8 mouse cellular contexts compared by ENCODE assay signal in the genomic region with DNA sequence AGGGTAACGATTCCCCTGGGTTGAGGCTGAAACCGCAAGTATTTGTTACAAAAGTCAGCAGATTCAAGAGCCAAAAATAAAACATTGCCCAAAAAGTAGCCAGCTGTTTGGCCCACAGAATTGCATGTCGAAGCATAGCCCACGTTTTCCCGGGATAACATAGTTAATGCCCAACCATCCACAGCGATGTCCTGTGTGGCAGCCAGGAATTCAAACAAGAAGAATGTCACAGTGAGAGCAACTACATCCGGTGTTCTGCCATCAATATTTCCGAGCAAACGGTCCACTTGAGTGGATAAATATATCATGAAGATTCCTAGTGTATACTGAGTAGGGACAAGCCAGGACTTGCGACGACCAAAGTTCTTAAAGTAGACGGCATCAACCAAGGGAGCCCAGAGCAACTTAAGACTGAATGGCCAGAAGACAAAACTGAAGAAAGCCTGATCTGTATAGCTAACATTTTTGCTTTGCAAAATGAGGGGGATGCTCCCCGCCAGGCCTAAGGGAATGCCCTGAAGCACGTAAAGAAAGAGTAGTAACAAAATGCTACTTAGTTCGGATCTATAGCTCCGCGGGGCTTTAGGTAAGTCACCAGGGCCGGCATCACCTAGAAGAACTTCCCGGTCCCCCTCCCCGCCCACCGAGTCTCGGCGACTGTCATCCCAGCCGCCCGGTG. TPM values are rescaled to one million over a fixed set of nuclear protein-coding genes. Genes with fewer than 3 reads are reported as not detected.
A peak's percentile ranks its signal among the peaks of the same experiment; 100 is the strongest.
DNase-seq lines count a peak whose midpoint lies in the region; ATAC-seq and TF ChIP-seq lines count a peak whose summit lies in the region.

No protein-coding gene starts in this region.

- no peaks in the 10 kb centered on the region for H3K9me3 ChIP-seq in hindbrain, embryonic 12.5 days (replicated peaks)
- no peaks in the 10 kb centered on the region for H3K9me3 ChIP-seq in limb, embryonic 14.5 days (ENCODE audit: control insufficient read depth, low read length)

- H3K4me1 ChIP-seq in thymus, adult 2 months (replicated peaks; ENCODE audit: control insufficient read depth, insufficient read depth, low read length), result peaks cover 3% of the 10 kb centered on the region; the same call in 1 of the 2 replicates
- H3K4me1 ChIP-seq in hindbrain, embryonic 12.5 days, result peaks cover 23% of the 10 kb centered on the region
- peaks cover 20% of the 10 kb centered on the region for H3K4me1 ChIP-seq in limb, embryonic 14.5 days (ENCODE audit: control insufficient read depth, insufficient read depth, low read length)

- WGBS in thymus, adult 2 months, result 5% methylated on average over 25 of the region's 25 CpGs
- WGBS in hindbrain, embryonic 12.5 days, result 10% methylated on average over 25 of the region's 25 CpGs
- 5% methylated on average over 25 of the region's 25 CpGs for whole genome bisulfite sequencing in limb, embryonic 14.5 days

- TF ChIP-seq CTCF in thymus, adult 2 months (IDR thresholded peaks at IDR 0.05; ENCODE audit: borderline replicate concordance, control insufficient read depth, extremely low read depth, insufficient read depth, low read length, poor library complexity), result no peak

- H3K27me3 ChIP-seq in thymus, adult 2 months (ENCODE audit: control insufficient read depth, insufficient read depth, low read length), result no peaks in the 10 kb centered on the region
- peaks cover 10% of the 10 kb centered on the region; the same call in 1 of the 2 replicates for H3K27me3 ChIP-seq in hindbrain, embryonic 12.5 days
- H3K27me3 ChIP-seq in limb, embryonic 14.5 days (ENCODE audit: control insufficient read depth, insufficient read depth, low read length), result no peaks in the 10 kb centered on the region
- no peaks in the 10 kb centered on the region for H3K27me3 ChIP-seq in myocyte (ENCODE audit: control insufficient read depth, insufficient read depth, insufficient read length)

- ATAC-seq in CD4-positive, CD25-positive, alpha-beta regulatory T cell, adult 4 months, result no peak
- ATAC-seq in hindbrain, embryonic 12.5 days (ENCODE audit: low FRiP score), result no peak
- no peak for ATAC-seq in limb, embryonic 14.5 days (ENCODE audit: low FRiP score, low read depth)

- H3ac ChIP-seq in myocyte (ENCODE audit: control insufficient read depth, insufficient read length), result peak overlapping the region; percentile 51

- no peaks in the 10 kb centered on the region for H3K36me3 ChIP-seq in thymus, adult 2 months (ENCODE audit: control insufficient read depth, insufficient read depth, low read length)
- no peaks in the 10 kb centered on the region for H3K36me3 ChIP-seq in hindbrain, embryonic 12.5 days
- H3K36me3 ChIP-seq in limb, embryonic 14.5 days (ENCODE audit: control insufficient read depth, insufficient read depth, low read length), result peaks cover 3% of the 10 kb centered on the region; the same call in 1 of the 2 replicates
- H3K36me3 ChIP-seq in myocyte (ENCODE audit: control insufficient read depth, insufficient read depth), result no peaks in the 10 kb centered on the region

- TF ChIP-seq POLR2A in thymus, adult 2 months (IDR thresholded peaks at IDR 0.05; ENCODE audit: control insufficient read depth, extremely low read depth, insufficient read depth, low read length, poor library complexity), result no peak
- TF ChIP-seq POLR2A in limb, embryonic 14.5 days (IDR thresholded peaks at IDR 0.05; ENCODE audit: borderline replicate concordance, extremely low read depth, insufficient read depth, insufficient read length), result no peak
- no peak for TF ChIP-seq POLR2A in myocyte (IDR thresholded peaks at IDR 0.05; ENCODE audit: insufficient read length, low read depth)

- peak overlapping the region; percentile 72 for H3K4me2 ChIP-seq in hindbrain, embryonic 12.5 days (replicated peaks)
- H3K4me2 ChIP-seq in limb, embryonic 14.5 days (replicated peaks; ENCODE audit: low read depth, low read length, severe bottlenecking), result peak overlapping the region; percentile 76
- peak overlapping the region; percentile 90 for H3K4me2 ChIP-seq in myocyte (ENCODE audit: low read depth)

- peak overlapping the region; percentile 12; the same call in 1 of the 2 replicates for H3K27ac ChIP-seq in thymus, adult 2 months (ENCODE audit: control insufficient read depth, insufficient read depth, low read length)
- peak overlapping the region; percentile 88 for H3K27ac ChIP-seq in hindbrain, embryonic 12.5 days
- H3K27ac ChIP-seq in limb, embryonic 14.5 days (replicated peaks; ENCODE audit: low read depth, low read length), result peak overlapping the region; percentile 85

- H3K4me3 ChIP-seq in thymus, adult 2 months (ENCODE audit: control insufficient read depth, insufficient read depth, low read length), result peak overlapping the region; percentile 63
- peak overlapping the region; percentile 71 for H3K4me3 ChIP-seq in hindbrain, embryonic 12.5 days
- H3K4me3 ChIP-seq in limb, embryonic 14.5 days (replicated peaks; ENCODE audit: low read length), result peak overlapping the region; percentile 90
- H3K4me3 ChIP-seq in myocyte, result peak overlapping the region; percentile 94

- peak; percentile 34 for DNase-seq in CD4-positive, CD25-positive, alpha-beta regulatory T cell, adult 2 months (ENCODE audit: low read depth, low spot score)
- peak; percentile 5 for DNase-seq in thymus, adult 2 months
- DNase-seq in thymus, adult 18-20 months, result no peak
- no peak for DNase-seq in limb, embryonic 14.5 days (ENCODE audit: low spot score)
- DNase-seq in testis, postnatal 14 days (ENCODE audit: low spot score), result no peak

- peaks cover 38% of the 10 kb centered on the region for H3K79me2 ChIP-seq in myocyte (ENCODE audit: control insufficient read depth, insufficient read depth)

- H3K9ac ChIP-seq in hindbrain, embryonic 12.5 days, result peak overlapping the region; percentile 81
- peak overlapping the region; percentile 84 for H3K9ac ChIP-seq in limb, embryonic 14.5 days (ENCODE audit: low read depth, low read length, severe bottlenecking)

TF ChIP-seq in myocyte, 11 proteins besides CTCF, POLR2A, EP300 and RAD21:
- TF ChIP-seq MAX (IDR thresholded peaks at IDR 0.05; ENCODE audit: low read depth) (no peak), E2F4 (IDR thresholded peaks at IDR 0.05; ENCODE audit: insufficient read depth) (no peak), MYOD1 (IDR thresholded peaks at IDR 0.05; ENCODE audit: control insufficient read depth in 1 of 3, insufficient read length in 2 of 3, low read depth in 2 of 3) (no peak), REST (IDR thresholded peaks at IDR 0.05; ENCODE audit: insufficient read depth, insufficient read length) (no peak), CEBPB (IDR thresholded peaks at IDR 0.05; ENCODE audit: insufficient read depth, poor library complexity, severe bottlenecking) (0 out of 2 replicates have a peak, but pooled peaks have one; percentile 32), TCF12 (IDR thresholded peaks at IDR 0.05; ENCODE audit: insufficient read depth, poor library complexity, severe bottlenecking) (no peak), TCF3 (IDR thresholded peaks at IDR 0.05; ENCODE audit: insufficient read length, low read depth) (no peak), USF1 (IDR thresholded peaks at IDR 0.05; ENCODE audit: low read depth) (no peak), SRF (IDR thresholded peaks at IDR 0.05; ENCODE audit: control insufficient read depth, insufficient read length, low read depth) (no peak), POLR2AphosphoS2 (IDR thresholded peaks at IDR 0.05; ENCODE audit: insufficient read length, low read depth) (no peak), MYOG (IDR thresholded peaks at IDR 0.05; ENCODE audit: control insufficient read depth in 1 of 3, insufficient read depth in 1 of 3, insufficient read length in 2 of 3, low read depth in 2 of 3) (peak in 1 of 3 experiments; percentile 21)
TF ChIP-seq in myocyte: peak in this region for 2.

RNA-seq across cellular contexts. Expression of gene Slc33a1, which starts 1.0 kb away (rescaled TPM):
- polyA plus RNA-seq in CD4-positive, CD25-positive, alpha-beta regulatory T cell, adult 4 months (2017; shearing (Covaris generic)), result 1 to 10 TPM; 8.0 to 8.1 TPM
- polyA plus RNA-seq in thymus, adult 2 months (2012; rRNA removed), result 17.1 and 17.9 TPM in 2 replicates
- polyA plus RNA-seq in hindbrain, embryonic 12.5 days (2016; fragmentation: Nextera tagmentation; extraction: Ambion mirVana), result 14.4 and 15.3 TPM in 2 replicates
- 12.4 and 14.7 TPM in 2 replicates for polyA plus RNA-seq in limb, embryonic 14.5 days (2012; rRNA removed)
- 14.7 and 16.2 TPM in 2 replicates for polyA plus RNA-seq in limb, embryonic 14.5 days (2014; fragmentation: Nextera tagmentation; extraction: Ambion mirVana)
- polyA plus RNA-seq in myocyte (2012; fragmentation: generic; extraction: Trizol), result 8.4 TPM

RNA-seq across cellular contexts. Expression of gene Gmps, which starts 12.3 kb away (rescaled TPM):
- 10 to 100 TPM; 30.2 to 33.1 TPM for polyA plus RNA-seq in CD4-positive, CD25-positive, alpha-beta regulatory T cell, adult 4 months (2017; shearing (Covaris generic))
- polyA plus RNA-seq in thymus, adult 2 months (2012; rRNA removed), result 4.2 and 4.6 TPM in 2 replicates
- 52.6 and 54.7 TPM in 2 replicates for polyA plus RNA-seq in hindbrain, embryonic 12.5 days (2016; fragmentation: Nextera tagmentation; extraction: Ambion mirVana)
- 14.0 and 15.2 TPM in 2 replicates for polyA plus RNA-seq in limb, embryonic 14.5 days (2012; rRNA removed)
- 41.8 and 44.2 TPM in 2 replicates for polyA plus RNA-seq in limb, embryonic 14.5 days (2014; fragmentation: Nextera tagmentation; extraction: Ambion mirVana)
- polyA plus RNA-seq in myocyte (2012; fragmentation: generic; extraction: Trizol), result 7.2 TPM

RNA-seq across cellular contexts. Expression of gene E130311K13Rik, which starts 34.3 kb away (rescaled TPM):
- polyA plus RNA-seq in CD4-positive, CD25-positive, alpha-beta regulatory T cell, adult 4 months (2017; shearing (Covaris generic)), result 10 to 100 TPM in 1 of 2 experiments, 1 to 10 TPM in 1; 9.3 to 13.4 TPM
- polyA plus RNA-seq in thymus, adult 2 months (2012; rRNA removed), result 1.7 and 2.3 TPM in 2 replicates
- 4.3 and 4.8 TPM in 2 replicates for polyA plus RNA-seq in hindbrain, embryonic 12.5 days (2016; fragmentation: Nextera tagmentation; extraction: Ambion mirVana)
- 4.0 and 6.2 TPM in 2 replicates for polyA plus RNA-seq in limb, embryonic 14.5 days (2012; rRNA removed)
- polyA plus RNA-seq in limb, embryonic 14.5 days (2014; fragmentation: Nextera tagmentation; extraction: Ambion mirVana), result 7.0 and 8.9 TPM in 2 replicates
- 3.4 TPM for polyA plus RNA-seq in myocyte (2012; fragmentation: generic; extraction: Trizol)

Comparison
In these comparisons a context has a peak if more than half of its experiments do, and no peak if none do; other contexts are left out.
1. DNase-seq: peak in CD4-positive, CD25-positive, alpha-beta regulatory T cell, adult 2 months (single experiment) and thymus, adult 2 months (single experiment); none in thymus, adult 18-20 months (0 of 2), limb, embryonic 14.5 days (single experiment) and testis, postnatal 14 days (single experiment).
2. H3K27ac ChIP-seq: peak in every context shown above with its lines; median percentile 88 in hindbrain, embryonic 12.5 days; 85 in limb, embryonic 14.5 days; 12 in thymus, adult 2 months.
3. Peak in every context shown above with its lines, with median percentiles within 50 percentile points of each other: H3K4me3 ChIP-seq and H3K4me2 ChIP-seq.